In genomic region chr17:24206451-24207351, GRCm38 (mm10) we compare ENCODE assay signal across 8 mouse cellular contexts. TPM values are rescaled to one million over a fixed set of nuclear protein-coding genes. Genes with fewer than 3 reads are reported as not detected.
A peak's percentile ranks its signal among the peaks of the same experiment; 100 is the strongest.
DNase-seq lines count a peak whose midpoint lies in the region; ATAC-seq and TF ChIP-seq lines count a peak whose summit lies in the region.

No protein-coding gene starts in this region.

- H3K9me3 ChIP-seq in limb, embryonic 14.5 days (ENCODE audit: control insufficient read depth, low read length): no peaks in the 10 kb centered on the region
- H3K9me3 ChIP-seq in midbrain, embryonic 15.5 days: no peaks in the 10 kb centered on the region
- H3K9me3 ChIP-seq in stomach, embryonic 15.5 days: no peaks in the 10 kb centered on the region

- no peaks in the 10 kb centered on the region for H3K27me3 ChIP-seq in limb, embryonic 14.5 days (ENCODE audit: control insufficient read depth, insufficient read depth, low read length)
- H3K27me3 ChIP-seq in midbrain, embryonic 15.5 days (replicated peaks): 0 out of 2 replicates have a peak, but pooled peaks cover 7% of the 10 kb centered on the region
- H3K27me3 ChIP-seq in stomach, embryonic 15.5 days (replicated peaks): peaks cover 5% of the 10 kb centered on the region; the same call in 1 of the 2 replicates

- H3K36me3 ChIP-seq in limb, embryonic 14.5 days (ENCODE audit: control insufficient read depth, insufficient read depth, low read length): 0 out of 2 replicates have a peak, but pooled peaks cover 2% of the 10 kb centered on the region
- H3K36me3 ChIP-seq in midbrain, embryonic 15.5 days (replicated peaks): no peaks in the 10 kb centered on the region
- no peaks in the 10 kb centered on the region for H3K36me3 ChIP-seq in stomach, embryonic 15.5 days

- peak overlapping the region; percentile 69 for H3K9ac ChIP-seq in limb, embryonic 14.5 days (ENCODE audit: low read depth, low read length, severe bottlenecking)
- peak overlapping the region; percentile 45 for H3K9ac ChIP-seq in midbrain, embryonic 15.5 days
- H3K9ac ChIP-seq in stomach, embryonic 15.5 days: peak overlapping the region; percentile 36; the same call in 1 of the 2 replicates

- 0 out of 2 replicates have a peak overlapping the region, but pooled peaks have one; percentile 26 for H3K27ac ChIP-seq in limb, embryonic 14.5 days (replicated peaks; ENCODE audit: low read depth, low read length)
- peak overlapping the region; percentile 81 for H3K27ac ChIP-seq in midbrain, embryonic 15.5 days
- H3K27ac ChIP-seq in stomach, embryonic 15.5 days: peak overlapping the region; percentile 8; the same call in 1 of the 2 replicates

- peak overlapping the region; percentile 73 for H3K4me3 ChIP-seq in limb, embryonic 14.5 days (replicated peaks; ENCODE audit: low read length)
- peak overlapping the region; percentile 69 for H3K4me3 ChIP-seq in midbrain, embryonic 15.5 days
- H3K4me3 ChIP-seq in stomach, embryonic 15.5 days (replicated peaks): peak overlapping the region; percentile 73

- no peak for ATAC-seq in limb, embryonic 14.5 days (ENCODE audit: low FRiP score, low read depth)
- peak; percentile 31 for ATAC-seq in midbrain, embryonic 15.5 days (replicated peaks)
- ATAC-seq in stomach, embryonic 15.5 days (ENCODE audit: insufficient read depth, low FRiP score, low read depth): peak; percentile 7; the same call in 1 of the 2 replicates

- H3K4me2 ChIP-seq in limb, embryonic 14.5 days (replicated peaks; ENCODE audit: low read depth, low read length, severe bottlenecking): peak overlapping the region; percentile 96
- H3K4me2 ChIP-seq in midbrain, embryonic 15.5 days: peak overlapping the region; percentile 94
- H3K4me2 ChIP-seq in stomach, embryonic 15.5 days: peak overlapping the region; percentile 95

- WGBS in limb, embryonic 14.5 days: 5% methylated on average over 52 of the region's 62 CpGs
- WGBS in midbrain, embryonic 15.5 days: 5% methylated on average over 61 of the region's 62 CpGs
- WGBS in stomach, embryonic 15.5 days: 4% methylated on average over 62 of the region's 62 CpGs

- H3K4me1 ChIP-seq in limb, embryonic 14.5 days (ENCODE audit: control insufficient read depth, insufficient read depth, low read length): peaks cover 77% of the 10 kb centered on the region
- H3K4me1 ChIP-seq in midbrain, embryonic 15.5 days: peaks cover 78% of the 10 kb centered on the region
- peaks cover 68% of the 10 kb centered on the region for H3K4me1 ChIP-seq in stomach, embryonic 15.5 days

- DNase-seq in heart, adult 18-20 months: peak; percentile 52 to 54
- DNase-seq in heart, adult 8-10 months (ENCODE audit: low spot score): no peak
- DNase-seq in cerebellum, postnatal 36 days: peak; percentile 60 to 63
- DNase-seq in gastrocnemius, postnatal 10 days: peak; percentile 53
- DNase-seq in kidney, adult 9 months: peak; percentile 21
- DNase-seq in limb, embryonic 14.5 days (ENCODE audit: low spot score): peak; percentile 74

- no peak for TF ChIP-seq POLR2A in limb, embryonic 14.5 days (IDR thresholded peaks at IDR 0.05; ENCODE audit: borderline replicate concordance, extremely low read depth, insufficient read depth, insufficient read length)

RNA-seq across cellular contexts. Expression of gene Tbc1d24, which starts 1.3 kb away (rescaled TPM):
- 10 to 100 TPM; 12.3 to 14.4 TPM for total RNA-seq in heart, adult 18-20 months (2021)
- 10 to 100 TPM; 11.5 to 14.5 (median 12.6) TPM for total RNA-seq in heart, adult 8-10 months (2022)
- total RNA-seq in gastrocnemius, postnatal 10 days (2021): 1 to 10 TPM; 5.8 to 8.9 TPM
- 31.9 and 52.5 TPM in 2 replicates for polyA plus RNA-seq in limb, embryonic 14.5 days (2012; rRNA removed)
- polyA plus RNA-seq in limb, embryonic 14.5 days (2014; fragmentation: Nextera tagmentation; extraction: Ambion mirVana): 6.3 and 8.0 TPM in 2 replicates
- polyA plus RNA-seq in midbrain, embryonic 15.5 days (2015; fragmentation: Nextera tagmentation; extraction: Ambion mirVana): 28.7 and 30.7 TPM in 2 replicates
- 5.0 and 6.3 TPM in 2 replicates for polyA plus RNA-seq in stomach, embryonic 15.5 days (2015; fragmentation: Nextera tagmentation; extraction: Ambion mirVana)

RNA-seq across cellular contexts. Expression of gene Ntn3, which starts 2.6 kb away (rescaled TPM):
- total RNA-seq in heart, adult 18-20 months (2021): under 1 TPM; 0.67 to 0.72 TPM
- total RNA-seq in heart, adult 8-10 months (2022): 1 to 10 TPM in 2 of 4 experiments, under 1 TPM in 2; 0.66 to 1.5 (median 0.89) TPM
- total RNA-seq in gastrocnemius, postnatal 10 days (2021): 1 to 10 TPM; 1.6 to 2.5 TPM
- polyA plus RNA-seq in limb, embryonic 14.5 days (2012; rRNA removed): 32.6 and 42.5 TPM in 2 replicates
- polyA plus RNA-seq in limb, embryonic 14.5 days (2014; fragmentation: Nextera tagmentation; extraction: Ambion mirVana): 14.5 and 19.8 TPM in 2 replicates
- 5.1 and 5.4 TPM in 2 replicates for polyA plus RNA-seq in midbrain, embryonic 15.5 days (2015; fragmentation: Nextera tagmentation; extraction: Ambion mirVana)
- polyA plus RNA-seq in stomach, embryonic 15.5 days (2015; fragmentation: Nextera tagmentation; extraction: Ambion mirVana): 8.1 and 8.5 TPM in 2 replicates

RNA-seq across cellular contexts. Expression of gene Tedc2, which starts 13.9 kb away (rescaled TPM):
- 1 to 10 TPM; 1.9 to 3.0 TPM for total RNA-seq in heart, adult 18-20 months (2021)
- total RNA-seq in heart, adult 8-10 months (2022): 1 to 10 TPM; 1.7 to 2.9 (median 2.5) TPM
- total RNA-seq in gastrocnemius, postnatal 10 days (2021): 1 to 10 TPM; 2.5 to 4.0 TPM
- polyA plus RNA-seq in limb, embryonic 14.5 days (2012; rRNA removed): 35.4 and 39.2 TPM in 2 replicates
- 10.2 and 12.2 TPM in 2 replicates for polyA plus RNA-seq in limb, embryonic 14.5 days (2014; fragmentation: Nextera tagmentation; extraction: Ambion mirVana)
- 12.1 and 12.5 TPM in 2 replicates for polyA plus RNA-seq in midbrain, embryonic 15.5 days (2015; fragmentation: Nextera tagmentation; extraction: Ambion mirVana)
- 9.8 and 10.0 TPM in 2 replicates for polyA plus RNA-seq in stomach, embryonic 15.5 days (2015; fragmentation: Nextera tagmentation; extraction: Ambion mirVana)

RNA-seq across cellular contexts. Expression of gene Atp6v0c, which starts 37.2 kb away (rescaled TPM):
- total RNA-seq in heart, adult 18-20 months (2021): 100 to 1,000 TPM; 241 to 255 TPM
- total RNA-seq in heart, adult 8-10 months (2022): 100 to 1,000 TPM; 224 to 240 (median 231) TPM
- total RNA-seq in gastrocnemius, postnatal 10 days (2021): 100 to 1,000 TPM; 180 to 191 TPM
- 487 and 720 TPM in 2 replicates for polyA plus RNA-seq in limb, embryonic 14.5 days (2012; rRNA removed)
- 511 and 522 TPM in 2 replicates for polyA plus RNA-seq in limb, embryonic 14.5 days (2014; fragmentation: Nextera tagmentation; extraction: Ambion mirVana)
- polyA plus RNA-seq in midbrain, embryonic 15.5 days (2015; fragmentation: Nextera tagmentation; extraction: Ambion mirVana): 1,357 and 1,392 TPM in 2 replicates
- 495 and 512 TPM in 2 replicates for polyA plus RNA-seq in stomach, embryonic 15.5 days (2015; fragmentation: Nextera tagmentation; extraction: Ambion mirVana)

RNA-seq across cellular contexts. Expression of gene Amdhd2, which starts 43.1 kb away (rescaled TPM):
- 10 to 100 TPM in 1 of 2 experiments, 1 to 10 TPM in 1; 8.3 to 13.5 TPM for total RNA-seq in heart, adult 18-20 months (2021)
- 10 to 100 TPM in 3 of 4 experiments, 1 to 10 TPM in 1; 9.4 to 12.4 (median 10.8) TPM for total RNA-seq in heart, adult 8-10 months (2022)
- total RNA-seq in gastrocnemius, postnatal 10 days (2021): 10 to 100 TPM; 12.0 to 16.6 TPM
- polyA plus RNA-seq in limb, embryonic 14.5 days (2012; rRNA removed): 31.2 and 39.6 TPM in 2 replicates
- 27.4 and 32.6 TPM in 2 replicates for polyA plus RNA-seq in limb, embryonic 14.5 days (2014; fragmentation: Nextera tagmentation; extraction: Ambion mirVana)
- 32.1 and 39.6 TPM in 2 replicates for polyA plus RNA-seq in midbrain, embryonic 15.5 days (2015; fragmentation: Nextera tagmentation; extraction: Ambion mirVana)
- polyA plus RNA-seq in stomach, embryonic 15.5 days (2015; fragmentation: Nextera tagmentation; extraction: Ambion mirVana): 25.1 and 29.3 TPM in 2 replicates

Comparison
In these comparisons a context has a peak if more than half of its experiments do, and no peak if none do; other contexts are left out.
1. H3K27ac ChIP-seq: peak in every context shown above with its lines; median percentile 81 in midbrain, embryonic 15.5 days; 26 in limb, embryonic 14.5 days; 8 in stomach, embryonic 15.5 days.